Mouse (Mus musculus) olfactory bulb, adult 2 months (tissue): Measurements from ENCODE around the gene Slc7a15.

Source experiments
- CTCF ChIP-seq: fragments of 200-500 bp; IDR thresholded peaks from 2 replicates; pipeline ENCODE4 v1.5.1; 2012; ENCODE audit warnings: low read depth, mild to moderate bottlenecking, low read length, moderate library complexity; ENCODE audit not compliant: insufficient read depth
- POLR2A ChIP-seq: fragments of 200-500 bp; IDR thresholded peaks from 2 replicates; pipeline ENCODE4 v1.6.1; 2012; ENCODE audit warnings: mild to moderate bottlenecking, low read depth, low read length, moderate library complexity; ENCODE audit not compliant: insufficient read depth

DNA sequence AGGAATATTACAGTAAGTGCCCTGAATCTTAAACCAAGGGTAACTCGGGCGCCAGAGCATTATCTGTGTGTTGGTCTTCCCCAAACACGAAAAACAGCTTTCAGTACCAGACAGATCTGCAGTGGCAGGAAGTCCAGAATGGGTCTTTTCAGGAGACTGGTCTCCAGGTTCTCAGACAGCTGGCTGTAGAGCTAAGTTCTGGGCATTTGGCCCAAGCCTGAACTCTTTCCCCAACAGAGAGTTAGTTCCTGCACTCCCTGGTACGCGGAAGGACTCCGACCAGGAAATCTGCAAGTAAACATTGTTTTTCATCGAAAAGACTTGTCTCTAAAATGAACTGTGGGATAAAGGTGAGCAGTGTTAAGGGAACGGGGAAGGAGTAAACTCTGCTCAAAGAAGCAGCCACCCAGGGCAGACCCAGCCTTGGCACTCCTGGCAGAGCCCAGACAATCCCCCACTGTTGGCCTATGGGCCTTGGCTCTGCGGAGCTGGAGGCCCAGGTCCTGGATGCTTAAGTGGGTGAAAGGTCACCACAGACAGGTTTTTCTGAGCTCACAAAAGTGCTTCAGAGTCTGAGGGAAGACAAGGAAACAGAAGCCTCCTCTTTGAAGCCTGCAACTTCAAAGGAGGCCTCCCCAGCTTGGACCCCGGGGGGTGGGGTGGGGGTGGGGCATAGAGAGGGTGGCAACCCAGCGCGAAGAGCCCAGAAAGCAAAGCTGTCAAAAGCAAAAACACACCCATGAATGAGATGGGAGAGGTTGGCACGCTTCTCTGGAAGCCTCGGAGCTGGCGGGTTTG is 102.8 kb downstream of the Slc7a15 start:
- TF ChIP-seq CTCF (no peak), POLR2A (no peak)
